Mouse (Mus musculus) lung, postnatal 36 days (tissue): ENCODE measurements around the gene Gm3676.
"Not testable (repeated sequence)": the region's sequence is repeated elsewhere in the genome, so short reads cannot be mapped to it uniquely, and the experiment has no call there.

Experiments
- DNase-seq: peaks from one replicate; pipeline ENCODE4 v3.0.0; 2022; ENCODE audit warnings: mixed read lengths

The Gm3676 gene

DNA sequence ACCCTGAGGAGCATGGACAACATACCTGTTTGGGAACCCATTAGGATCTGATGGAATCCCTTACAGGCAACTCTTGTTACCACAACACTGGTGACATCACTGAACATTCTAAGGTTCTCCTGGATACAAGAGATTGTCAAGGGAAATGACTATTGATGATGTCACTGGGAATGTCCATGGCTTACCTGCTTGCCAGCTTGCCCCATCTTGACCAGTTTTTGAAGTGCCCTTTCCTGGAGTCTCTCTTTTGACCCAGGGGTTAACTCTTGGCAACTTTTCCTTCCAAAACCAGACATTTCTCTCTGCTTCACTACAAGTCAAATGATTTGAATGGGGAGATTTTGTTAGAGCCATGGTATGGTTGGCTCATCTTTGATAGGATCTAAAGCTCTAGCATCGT lies at the start of gene Gm3676:
Gene Gm3676, minus strand, starts transcription at position 101 of the 400 bp plus-strand sequence.
- DNase-seq: not testable (repeated sequence)

- DNase-seq: not testable (repeated sequence)
Observed at GRCm38 (mm10) chr14:41648176-41648575, 1.9 kb upstream of the Gm3676 start.

- not testable (repeated sequence) for DNase-seq
Observed at GRCm38 (mm10) chr14:41630144-41630543, 16.1 kb downstream of the Gm3676 start.

DNA sequence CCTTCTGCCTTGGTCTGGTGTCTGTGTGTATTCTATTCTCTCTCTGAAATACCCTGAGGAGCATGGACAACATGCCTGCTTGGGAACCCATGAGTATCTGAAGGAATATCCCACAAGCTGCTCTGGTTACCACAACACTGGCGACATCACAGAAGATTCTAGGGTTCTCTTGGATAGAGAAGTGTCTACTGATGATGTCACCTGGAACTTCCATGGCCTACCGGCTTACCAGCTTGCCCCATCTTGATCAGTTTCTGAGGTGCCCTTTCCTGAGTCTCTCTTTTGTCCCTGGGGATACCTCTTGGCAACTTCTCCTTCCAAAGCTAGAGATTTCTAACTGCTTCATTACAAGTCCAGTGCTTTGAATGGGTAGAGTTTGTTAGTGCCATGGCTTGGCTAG lies 21.8 kb downstream of the Gm3676 start, which contains the start of gene Gm3072:
Gene Gm3072, minus strand, starts transcription at position 101 of the 400 bp plus-strand sequence.
- DNase-seq: not testable (repeated sequence)

- DNase-seq: not testable (repeated sequence)
Observed at GRCm38 (mm10) chr14:41622535-41622934, 23.8 kb downstream of the Gm3676 start.

DNA sequence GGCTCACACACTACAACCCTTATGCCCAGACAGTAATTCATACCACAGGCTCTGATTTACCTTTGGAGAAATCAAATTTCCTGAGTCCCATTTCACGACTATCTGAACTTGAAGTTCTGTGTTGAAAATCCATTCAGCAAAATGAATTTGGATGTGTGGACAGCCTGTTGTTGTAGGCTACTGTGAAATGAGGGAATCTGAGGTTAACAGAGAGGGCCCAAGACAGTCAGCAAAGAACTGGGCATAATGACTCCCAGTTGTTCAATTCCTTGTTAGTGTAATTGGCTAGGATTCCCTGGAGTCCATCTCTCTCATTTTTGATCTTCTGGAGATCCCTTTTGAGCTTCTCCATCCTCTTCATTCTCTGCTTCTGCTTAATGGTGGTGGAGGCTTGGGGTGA lies 35.6 kb downstream of the Gm3676 start:
- not testable (repeated sequence) for DNase-seq

DNA sequence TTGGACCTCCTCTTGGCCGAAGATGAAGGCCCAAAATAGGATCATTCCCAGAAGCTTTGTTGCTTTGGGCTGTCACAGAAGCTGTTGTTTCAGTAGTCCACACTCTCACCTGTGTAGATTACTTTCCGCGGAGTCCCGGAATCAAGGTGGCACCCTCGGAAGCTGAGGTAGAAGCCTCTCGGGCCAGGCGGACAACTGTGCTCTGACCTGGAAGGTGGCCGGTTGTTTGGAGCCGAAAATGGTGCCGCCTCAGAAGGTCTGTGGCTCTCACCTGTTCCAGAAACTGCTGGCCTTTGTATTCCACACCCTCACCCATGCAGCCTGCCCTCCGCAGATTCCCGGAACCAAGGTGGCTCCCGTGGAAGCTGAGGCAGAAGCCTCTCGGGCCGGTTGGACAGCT lies 45.4 kb downstream of the Gm3676 start:
- DNase-seq: not testable (repeated sequence)
